Mouse (Mus musculus) lung, embryonic 14.5 days (tissue): ENCODE measurements around the gene Ogfr. TPM values are rescaled to one million over a fixed set of nuclear protein-coding genes. Genes with fewer than 3 reads are reported as not detected.

Experiments
- ATAC-seq: fragments of 200-750 bp; cut with Nextera tagmentation; 2 replicates; pipeline ENCODE4 v1.8.0; 2017; ENCODE audit warnings: mild to moderate bottlenecking, moderate TSS enrichment, moderate library complexity; ENCODE audit not compliant: insufficient read depth
- DNase-seq: peaks from one replicate; pipeline ENCODE4 v3.0.0-alpha.2; 2015
- H3K27ac ChIP-seq: fragments of 300-500 bp; sonication (generic); 2 replicates; pipeline ENCODE4 v1.5.1; 2014; ENCODE audit warnings: low read depth, mild to moderate bottlenecking, moderate library complexity
- H3K27me3 ChIP-seq: fragments of 300-500 bp; sonication (generic); 2 replicates; pipeline ENCODE4 v1.6.1; 2014; ENCODE audit warnings: low read length, control low read depth; ENCODE audit not compliant: insufficient read depth
- H3K36me3 ChIP-seq: fragments of 300-500 bp; sonication (generic); 2 replicates; pipeline ENCODE4 v1.6.1; 2014; ENCODE audit warnings: control low read depth; ENCODE audit not compliant: insufficient read depth
- H3K4me1 ChIP-seq: fragments of 300-500 bp; sonication (generic); 2 replicates; pipeline ENCODE4 v1.6.1; 2014; ENCODE audit warnings: antibody characterized with exemption, control low read depth; ENCODE audit not compliant: insufficient read depth
- H3K4me2 ChIP-seq: fragments of 300-500 bp; sonication (generic); 2 replicates; pipeline ENCODE4 v1.6.1; 2014; ENCODE audit warnings: mild to moderate bottlenecking
- H3K4me3 ChIP-seq: fragments of 300-500 bp; sonication (generic); 2 replicates; pipeline ENCODE4 v1.5.1; 2014; ENCODE audit warnings: low read depth, low read length
- H3K9ac ChIP-seq: fragments of 300-500 bp; sonication (generic); 2 replicates; pipeline ENCODE4 v1.6.1; 2014
- H3K9me3 ChIP-seq: fragments of 300-500 bp; sonication (generic); 2 replicates; pipeline ENCODE4 v1.6.1; 2016; ENCODE audit warnings: low read depth, low read length, control low read depth
- CTCF ChIP-seq: IDR thresholded peaks from 2 replicates; pipeline ENCODE4 v1.5.1; 2016; ENCODE audit warnings: antibody characterized with exemption, low read depth
- WGBS: fragments of 180-500 bp; shearing (Covaris S2); extraction: QIAGEN DNeasy Blood & Tissue Kit; methylation state at CpG from one replicate; pipeline ENCODE4 v1.1.7; 2014; 5-methylcytosine and 5-hydroxymethylcytosine counted together
- polyA plus RNA-seq: library from polyadenylated mRNA; unstranded; fragments of >200 nt; fragmentation: Nextera tagmentation; extraction: Ambion mirVana; gene quantifications from 2 replicates; pipeline ENCODE4 v1.2.1, GENCODE M21; 2014

Ogfr gene
- polyA plus RNA-seq, 1 experiment from 2014 or later, result 79.2 TPM

DNA sequence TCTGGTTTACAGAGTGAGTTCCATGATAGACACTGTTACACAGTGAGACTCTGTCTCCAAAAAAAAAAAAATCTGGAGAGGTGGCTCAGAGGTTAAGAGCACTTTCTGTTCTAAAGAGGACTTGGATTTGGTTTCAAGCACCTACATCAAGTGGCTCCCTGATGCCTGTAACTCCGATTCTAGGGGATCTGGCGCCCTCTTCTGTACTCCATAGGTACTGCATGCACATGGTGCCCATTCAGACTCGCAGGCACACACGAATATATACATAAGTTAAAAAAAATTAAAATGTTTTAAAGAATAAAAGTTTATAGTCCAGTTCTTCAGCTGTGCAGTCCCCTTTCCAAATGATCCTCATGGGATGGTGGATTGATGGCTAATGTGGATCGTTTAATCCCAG lies 28.8 kb upstream of the Ogfr start:
- no peaks in the 10 kb centered on the region for H3K9me3 ChIP-seq
- no peak overlapping the region for H3K4me2 ChIP-seq
- H3K27ac ChIP-seq, result no peak overlapping the region
- H3K4me3 ChIP-seq, result no peak overlapping the region
- DNase-seq (peak; percentile 30), ATAC-seq (no peak)
- no peaks in the 10 kb centered on the region for H3K36me3 ChIP-seq
- no peak overlapping the region for H3K9ac ChIP-seq
- no peaks in the 10 kb centered on the region for H3K27me3 ChIP-seq
- WGBS, result 56% methylated on average over 5 of the region's 5 CpGs
- no peaks in the 10 kb centered on the region for H3K4me1 ChIP-seq
- TF ChIP-seq CTCF, result peak; percentile 64

DNA sequence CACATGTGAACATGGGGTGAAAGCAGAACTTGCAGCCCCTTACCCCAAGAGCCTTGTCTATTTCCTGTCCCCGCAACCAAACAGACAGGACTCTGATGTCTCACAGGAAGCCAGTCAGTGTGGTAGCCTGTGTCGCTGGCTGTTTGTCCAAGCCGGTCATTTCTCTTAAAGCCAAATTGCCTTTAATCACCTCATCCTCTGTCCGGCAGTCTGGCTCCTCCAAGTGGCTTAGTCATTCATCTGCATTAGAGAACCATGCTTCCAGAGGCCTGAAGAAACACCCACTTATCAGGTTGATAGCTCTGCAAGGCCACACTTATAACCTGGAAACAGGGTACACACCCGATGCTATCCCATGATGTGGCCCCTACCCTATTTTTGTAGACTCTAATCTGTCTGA lies 26.9 kb upstream of the Ogfr start:
- WGBS, result 30% methylated on average over 5 of the region's 5 CpGs
- Histone ChIP-seq H3K4me1 (no peaks in the 10 kb centered on the region), H3K4me2 (no peak overlapping the region), H3K27ac (no peak overlapping the region), H3K4me3 (no peak overlapping the region), H3K9ac (no peak overlapping the region), H3K36me3 (no peaks in the 10 kb centered on the region), H3K27me3 (no peaks in the 10 kb centered on the region), H3K9me3 (no peaks in the 10 kb centered on the region)
- DNase-seq (peak; percentile 36), ATAC-seq (no peak)
- peak; percentile 27 for TF ChIP-seq CTCF

DNA sequence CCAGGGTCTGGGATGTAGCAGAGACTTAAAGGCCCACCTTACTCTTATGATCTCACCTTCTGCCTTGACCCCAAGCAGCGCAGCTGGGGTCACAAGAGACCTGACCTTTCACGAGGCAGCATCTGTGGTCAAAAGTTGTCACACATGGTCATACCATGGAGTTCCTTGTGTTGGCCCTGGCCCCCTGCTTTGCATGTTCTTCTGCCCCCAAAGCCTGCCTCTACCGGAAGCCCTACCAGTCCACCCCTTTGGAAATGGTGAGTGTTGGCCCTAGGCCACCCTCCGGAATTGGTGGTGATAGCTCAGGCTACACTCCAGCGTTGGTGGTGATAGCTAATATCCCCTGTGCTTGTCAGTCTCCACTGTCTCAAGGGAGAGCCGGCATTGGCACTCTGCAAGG lies 25.7 kb upstream of the Ogfr start:
- Histone ChIP-seq H3K36me3 (no peaks in the 10 kb centered on the region), H3K4me2 (no peak overlapping the region), H3K4me1 (0 out of 2 replicates have a peak, but pooled peaks cover under 1% of the 10 kb centered on the region), H3K9ac (no peak overlapping the region), H3K4me3 (no peak overlapping the region), H3K27me3 (no peaks in the 10 kb centered on the region), H3K9me3 (no peaks in the 10 kb centered on the region), H3K27ac (no peak overlapping the region)
- no peak for ATAC-seq
- 54% methylated on average over 6 of the region's 6 CpGs for WGBS
- TF ChIP-seq CTCF, result no peak
- DNase-seq, result no peak

DNA sequence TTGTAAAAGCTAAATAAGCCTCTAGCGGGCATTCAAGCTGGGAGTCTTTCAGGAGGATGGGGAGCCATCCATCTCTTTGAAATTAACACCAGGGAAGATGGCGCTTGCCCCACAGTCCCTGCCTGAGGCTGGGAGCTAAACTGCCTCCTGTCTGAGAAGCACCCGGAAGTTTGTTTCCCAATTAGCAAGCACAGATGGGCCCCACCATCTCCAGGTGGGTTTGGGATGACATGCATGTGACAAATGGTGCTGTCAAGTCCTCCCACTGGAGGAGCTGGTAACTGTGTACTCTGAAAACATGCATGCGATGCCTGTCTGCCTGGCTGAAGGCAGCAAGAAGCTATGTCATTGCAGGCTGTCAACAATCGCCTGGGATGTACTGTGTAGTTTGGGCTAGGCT lies 25.2 kb upstream of the Ogfr start:
- Histone ChIP-seq H3K27ac (no peak overlapping the region), H3K27me3 (no peaks in the 10 kb centered on the region), H3K4me3 (no peak overlapping the region), H3K4me2 (no peak overlapping the region), H3K36me3 (no peaks in the 10 kb centered on the region), H3K9ac (no peak overlapping the region), H3K4me1 (peaks cover 6% of the 10 kb centered on the region), H3K9me3 (no peaks in the 10 kb centered on the region)
- ATAC-seq (no peak), DNase-seq (no peak)
- TF ChIP-seq CTCF, result no peak
- WGBS, result 32% methylated on average over 5 of the region's 5 CpGs

DNA sequence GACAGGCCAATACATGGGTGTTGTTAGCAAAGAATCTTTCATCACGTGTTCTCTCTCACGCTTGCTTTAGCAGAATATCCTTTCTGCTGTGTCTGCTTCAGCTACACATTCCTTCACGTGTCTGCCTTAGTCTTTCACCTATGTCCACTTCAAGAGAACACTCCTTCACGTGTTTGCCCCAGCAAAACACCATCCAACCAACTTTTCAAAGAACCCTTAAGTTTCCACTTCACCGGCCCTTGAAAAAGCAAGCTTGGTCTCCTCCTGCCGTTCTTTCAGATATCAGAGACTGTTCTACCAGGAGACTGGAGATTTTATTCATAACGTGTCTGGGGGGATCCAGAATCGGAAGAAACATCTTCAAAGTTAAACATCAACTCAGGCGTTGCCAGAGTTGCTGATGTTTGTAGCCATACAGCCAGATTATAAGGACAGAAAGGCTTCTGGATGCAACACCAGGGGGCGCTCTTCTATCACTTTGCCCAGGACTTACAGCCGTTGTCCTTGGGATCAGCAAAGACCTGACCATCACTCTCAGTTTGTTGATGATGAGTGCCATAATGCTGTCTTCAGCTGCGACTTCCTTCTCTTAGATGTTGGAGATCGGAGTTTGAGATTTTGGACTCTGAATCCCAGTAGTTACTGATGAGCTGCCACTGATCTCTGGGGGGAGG lies 22.7 kb upstream of the Ogfr start:
- H3K4me3 ChIP-seq, result no peak overlapping the region
- ATAC-seq (peak; percentile 61), DNase-seq (peak; percentile 92)
- no peaks in the 10 kb centered on the region for H3K9me3 ChIP-seq
- H3K9ac ChIP-seq, result no peak overlapping the region
- H3K27me3 ChIP-seq, result no peaks in the 10 kb centered on the region
- no peak overlapping the region for H3K4me2 ChIP-seq
- H3K27ac ChIP-seq, result no peak overlapping the region
- peaks cover 8% of the 10 kb centered on the region for H3K4me1 ChIP-seq
- 18% methylated on average over 13 of the region's 13 CpGs for WGBS
- H3K36me3 ChIP-seq, result no peaks in the 10 kb centered on the region
- TF ChIP-seq CTCF, result peak; percentile 83

DNA sequence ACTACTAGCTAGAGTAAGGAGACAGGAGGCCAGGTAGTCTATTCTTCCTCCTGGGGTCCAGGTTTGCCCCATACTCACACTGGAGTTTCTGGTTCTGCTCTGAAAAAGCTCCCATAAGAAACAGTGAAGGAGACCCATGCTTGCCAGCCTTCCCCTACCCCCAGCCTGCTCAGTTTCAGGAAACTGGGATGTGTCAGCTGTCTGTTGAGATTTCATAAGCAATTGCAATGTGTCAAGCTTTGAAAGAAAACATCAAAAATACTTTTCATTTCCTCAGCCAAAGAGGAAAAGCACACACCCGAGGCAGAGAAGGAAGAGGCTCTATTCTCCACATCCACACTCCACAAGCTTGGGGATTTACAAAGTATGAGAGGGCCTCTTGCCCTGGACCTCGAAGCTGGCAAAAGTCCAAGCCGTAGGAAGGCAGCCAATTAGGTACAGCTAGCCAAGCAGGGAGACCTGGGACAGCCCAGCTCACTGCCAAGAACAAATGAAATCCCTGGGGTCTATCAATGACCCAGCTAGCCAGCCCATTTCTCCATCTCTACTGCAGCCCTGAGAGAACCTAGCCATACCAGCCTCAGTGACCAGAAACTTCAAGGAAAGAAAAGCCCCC lies 19.9 kb upstream of the Ogfr start:
- Histone ChIP-seq H3K9me3 (no peaks in the 10 kb centered on the region), H3K9ac (no peak overlapping the region), H3K27me3 (no peaks in the 10 kb centered on the region), H3K4me2 (no peak overlapping the region), H3K4me1 (peaks cover 8% of the 10 kb centered on the region), H3K27ac (peak overlapping the region; percentile 52), H3K4me3 (no peak overlapping the region), H3K36me3 (no peaks in the 10 kb centered on the region)
- TF ChIP-seq CTCF, result no peak
- ATAC-seq (peak; percentile 81), DNase-seq (peak; percentile 86)
- 10% methylated on average over 3 of the region's 3 CpGs for WGBS

DNA sequence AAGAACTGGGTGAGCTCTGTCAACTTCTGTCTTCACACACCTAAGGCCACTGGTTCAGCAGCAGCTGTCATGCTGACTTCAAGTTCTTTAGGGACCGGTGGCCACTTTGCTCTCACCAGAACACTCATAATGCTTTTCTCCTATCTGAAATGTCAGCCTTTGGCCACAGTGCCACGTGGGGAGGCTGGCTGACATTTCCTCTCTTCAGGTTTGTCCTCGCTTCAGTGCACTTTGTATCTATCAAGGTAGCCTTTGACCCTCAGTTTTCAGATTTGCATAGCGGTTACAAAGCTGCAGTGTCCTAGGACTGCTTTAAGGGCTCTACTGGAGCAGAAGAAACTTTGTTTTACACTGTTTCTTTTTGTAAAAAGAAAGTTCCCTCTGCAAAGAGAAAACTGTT lies 12.6 kb upstream of the Ogfr start:
- H3K4me2 ChIP-seq, result no peak overlapping the region
- H3K9ac ChIP-seq, result no peak overlapping the region
- H3K4me1 ChIP-seq, result no peaks in the 10 kb centered on the region
- DNase-seq (no peak), ATAC-seq (no peak)
- H3K9me3 ChIP-seq, result no peaks in the 10 kb centered on the region
- no peaks in the 10 kb centered on the region for H3K36me3 ChIP-seq
- no peak overlapping the region for H3K27ac ChIP-seq
- no peak overlapping the region for H3K4me3 ChIP-seq
- 50% methylated on average over 4 of the region's 4 CpGs for WGBS
- no peak for TF ChIP-seq CTCF
- H3K27me3 ChIP-seq, result no peaks in the 10 kb centered on the region
